ENCODE assay signal across 17 mouse cellular contexts in genomic region chr2:22795087-22795486, GRCm38 (mm10). TPM values are rescaled to one million over a fixed set of nuclear protein-coding genes. Genes with fewer than 3 reads are reported as not detected.
DNase-seq lines count a peak whose midpoint lies in the region; ATAC-seq lines count a peak whose summit lies in the region.
"Had no signal": no experiment of that assay in that cellular context is flagged by ENCODE, and none has a peak within 500 bp of the region (broad histone marks: within the 10 kb centered on the region; RNA-seq: fewer than 3 reads in every experiment).

No protein-coding gene starts in this region.

- no peak for DNase-seq in right cerebral cortex, adult 18-20 months
- no peak for DNase-seq in right cerebral cortex, adult 2 months (ENCODE audit: low spot score in 2 of 2)
- DNase-seq: adrenal gland, postnatal 10 days; cerebellum, adult 11-12 months; cerebellum, adult 8-10 months; cerebellum, postnatal 10 days; gastrocnemius, postnatal 10 days; gastrocnemius, postnatal 36 days; heart, postnatal 10 days; heart, postnatal 36 days had no signal

- peak; percentile 59 for ATAC-seq in CD4-positive, CD25-positive, alpha-beta regulatory T cell, adult 4 months
- peak; percentile 27 for ATAC-seq in activated CD4-positive, CD25-positive, alpha-beta regulatory T cell, adult 4 months
- ATAC-seq in inflammation-experienced regulatory T-cells, adult 6 months, result peak; percentile 64
- ATAC-seq in monocyte, adult 5-6 weeks (replicated peaks; ENCODE audit: insufficient number of reproducible peaks, low FRiP score, low TSS enrichment, poor library complexity, severe bottlenecking), result 0 out of 2 replicates have a peak, but pooled peaks have one; percentile 19
- ATAC-seq: forebrain, embryonic 13.5 days; forebrain, embryonic 16.5 days; hindbrain, embryonic 16.5 days had no signal

RNA-seq across cellular contexts. Expression of gene Apbb1ip, which starts 21.2 kb away (rescaled TPM):
- 100 to 1,000 TPM in 1 of 2 experiments, 10 to 100 TPM in 1; 91.3 to 105 TPM for polyA plus RNA-seq in CD4-positive, CD25-positive, alpha-beta regulatory T cell, adult 4 months (2017; shearing (Covaris generic))
- polyA plus RNA-seq in activated CD4-positive, CD25-positive, alpha-beta regulatory T cell, adult 4 months (2017; shearing (Covaris generic)), result 10 to 100 TPM; 77.8 to 94.9 TPM
- polyA plus RNA-seq in inflammation-experienced regulatory T-cells, adult 6 months (2017; shearing (Covaris generic)), result 100 to 1,000 TPM in 1 of 3 experiments, 10 to 100 TPM in 2; 72.1 to 121 (median 83.8) TPM
- total RNA-seq in monocyte, adult 5-6 weeks (2017), result 58.1 to 181 TPM (median 70.4 TPM) in 3 replicates
